Mouse (Mus musculus): ENCODE measurements around the gene Gm5148.
A peak's percentile ranks its signal among the peaks of the same experiment; 100 is the strongest.

Gm5148 gene

DNA sequence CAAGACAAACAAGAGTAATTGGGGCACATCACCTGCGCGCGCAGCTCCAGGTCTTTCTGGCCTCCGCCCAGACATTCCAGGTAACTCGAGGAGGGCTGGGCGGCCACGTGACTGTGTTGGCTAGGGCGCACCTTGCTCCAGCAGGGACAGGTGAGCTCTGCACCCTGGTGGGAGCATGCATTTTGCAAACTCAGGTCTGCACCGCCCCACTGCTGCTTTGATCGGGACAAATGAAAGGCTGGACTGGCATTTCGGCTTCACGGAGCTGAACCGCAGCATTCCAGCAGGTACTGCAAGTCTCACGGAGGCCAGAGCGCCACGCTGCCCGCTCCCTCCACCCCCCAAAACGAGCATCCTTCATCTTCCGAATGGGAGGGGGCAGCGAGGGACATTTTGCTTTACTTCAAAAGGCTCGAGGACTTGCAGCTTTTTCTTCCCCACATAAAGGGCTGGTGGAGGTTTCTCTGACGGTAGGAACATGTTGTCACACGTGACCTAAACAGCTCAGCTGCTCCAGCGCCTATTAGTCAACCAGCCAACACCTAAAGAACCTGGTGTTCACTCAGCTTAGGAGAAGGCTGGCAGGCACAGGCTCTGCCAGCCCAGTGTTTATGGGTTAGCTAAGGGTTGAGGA, at the start of gene Gm5148:
Gene Gm5148 (minus strand): TSS at position 320 of the 634 bp plus-strand sequence.
- no peak for DNase-seq (ENCODE audit: low spot score in 2 of 2)

GRCm38 (mm10) chr3:37770951-37771350, 46.7 kb upstream of the Gm5148 start:
- no peak for DNase-seq (ENCODE audit: low spot score in 2 of 2)

GRCm38 (mm10) chr3:37769268-37769756, 45.0 kb upstream of the Gm5148 start:
- no peak for DNase-seq (ENCODE audit: low spot score in 2 of 2)

DNA sequence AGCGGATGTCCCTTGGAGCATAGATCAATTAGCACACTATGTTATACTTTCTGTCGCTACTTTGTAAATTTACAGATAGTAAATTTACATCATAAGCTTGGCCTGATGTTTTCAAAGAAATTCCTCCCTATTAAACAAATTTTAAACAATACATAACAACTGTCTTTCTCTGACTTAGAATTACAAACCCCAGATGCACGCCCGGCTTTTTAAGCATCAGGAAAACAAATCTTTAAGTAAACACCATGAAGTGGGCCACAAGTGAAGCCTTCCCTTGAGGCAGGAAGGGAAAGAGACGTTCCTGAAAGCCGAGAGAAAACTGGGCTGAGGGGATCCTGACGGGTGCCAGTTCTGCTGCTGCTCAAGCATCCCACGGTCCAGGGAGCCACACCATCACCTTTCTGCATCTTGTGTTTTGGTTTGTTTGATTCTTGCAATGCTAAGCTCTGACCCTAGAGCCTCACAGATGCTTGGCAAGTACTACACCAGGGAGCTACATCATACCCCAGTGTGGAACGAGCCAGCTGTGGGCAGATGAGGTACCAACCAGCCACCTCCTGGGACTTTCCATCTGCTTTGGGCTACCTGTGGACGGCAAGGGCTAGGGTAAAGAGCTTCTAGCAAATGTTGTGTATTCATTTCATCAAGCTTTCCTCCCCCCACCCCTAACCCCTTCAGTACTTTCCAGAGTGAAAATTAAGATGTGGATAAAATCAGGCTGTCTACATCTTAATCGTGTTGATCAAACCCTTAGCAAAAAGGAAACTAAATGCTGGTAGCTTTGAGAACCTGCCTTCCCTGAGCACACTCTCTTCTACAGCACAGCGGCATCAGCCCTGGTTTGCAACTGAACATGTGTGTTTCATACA, 43.1 kb upstream of the Gm5148 start:
- no peak for DNase-seq (ENCODE audit: low spot score in 2 of 2)

GRCm38 (mm10) chr3:37766628-37767027, 42.3 kb upstream of the Gm5148 start:
- DNase-seq (ENCODE audit: low spot score in 2 of 2): no peak

DNA sequence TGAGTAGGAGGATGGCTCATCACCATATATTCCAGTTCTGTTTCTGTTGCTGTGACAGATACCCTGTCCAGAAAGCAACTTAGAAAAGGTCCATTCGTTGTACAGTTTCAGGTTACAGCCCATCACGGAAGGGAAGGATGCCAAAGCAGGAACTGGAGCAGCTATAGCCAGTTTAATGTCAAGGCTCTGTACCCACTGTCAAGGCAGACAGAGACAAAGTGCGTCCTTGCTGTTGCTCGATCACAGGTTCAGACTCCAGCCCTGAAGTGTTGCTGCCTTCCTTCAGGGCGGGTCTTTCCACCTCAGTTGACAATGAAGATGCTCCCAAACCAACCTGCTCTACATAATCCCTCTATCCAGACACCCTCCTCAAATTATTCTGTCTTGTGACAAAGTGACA, 41.7 kb upstream of the Gm5148 start:
- no peak for DNase-seq (ENCODE audit: low spot score in 2 of 2)

DNA sequence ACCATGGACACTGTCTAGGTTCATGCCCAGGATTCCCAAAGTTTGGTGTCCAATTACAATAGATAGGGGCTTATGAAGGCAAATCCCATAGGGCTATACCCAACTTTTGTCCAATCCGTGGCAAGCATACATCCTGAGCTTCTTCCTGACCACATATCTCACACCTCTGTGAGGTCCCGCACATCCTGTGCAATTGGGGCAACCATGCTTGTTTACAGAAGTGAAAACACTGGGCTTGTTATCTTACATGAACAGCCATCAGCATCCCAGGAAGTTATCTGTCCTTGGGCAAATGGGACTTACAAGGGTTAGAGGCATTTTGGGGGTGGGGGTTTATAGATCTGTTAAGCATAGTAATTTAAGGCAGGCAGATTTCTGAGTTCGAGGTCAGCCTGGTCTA, 41.0 kb upstream of the Gm5148 start:
- no peak for DNase-seq (ENCODE audit: low spot score in 2 of 2)

- DNase-seq (ENCODE audit: low spot score in 2 of 2): no peak
Measured at GRCm38 (mm10) chr3:37762303-37762702, 38.0 kb upstream of the Gm5148 start.

- no peak for DNase-seq (ENCODE audit: low spot score in 2 of 2)
Measured at GRCm38 (mm10) chr3:37761741-37762140, 37.5 kb upstream of the Gm5148 start.

DNA sequence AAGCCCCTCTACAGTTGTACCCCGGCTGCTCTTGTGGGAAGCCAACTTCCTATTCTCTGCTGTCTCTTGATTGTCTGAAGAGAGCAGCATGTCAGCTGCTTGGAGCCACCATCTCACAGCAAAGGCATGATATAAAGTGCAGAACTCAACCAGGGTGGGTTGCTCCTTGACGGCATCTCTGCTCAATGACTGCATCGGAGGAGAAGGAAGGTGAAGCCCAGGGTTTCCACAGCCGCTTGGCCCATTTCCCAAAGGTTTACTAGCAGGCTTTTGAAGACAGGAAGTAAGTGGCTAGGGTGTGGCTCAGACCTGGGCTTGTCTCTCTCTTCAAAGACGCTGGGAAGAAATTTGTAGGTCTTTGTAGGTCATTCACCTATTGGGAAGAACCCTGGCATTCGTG, 36.6 kb upstream of the Gm5148 start:
- DNase-seq (ENCODE audit: low spot score in 2 of 2): no peak

DNA sequence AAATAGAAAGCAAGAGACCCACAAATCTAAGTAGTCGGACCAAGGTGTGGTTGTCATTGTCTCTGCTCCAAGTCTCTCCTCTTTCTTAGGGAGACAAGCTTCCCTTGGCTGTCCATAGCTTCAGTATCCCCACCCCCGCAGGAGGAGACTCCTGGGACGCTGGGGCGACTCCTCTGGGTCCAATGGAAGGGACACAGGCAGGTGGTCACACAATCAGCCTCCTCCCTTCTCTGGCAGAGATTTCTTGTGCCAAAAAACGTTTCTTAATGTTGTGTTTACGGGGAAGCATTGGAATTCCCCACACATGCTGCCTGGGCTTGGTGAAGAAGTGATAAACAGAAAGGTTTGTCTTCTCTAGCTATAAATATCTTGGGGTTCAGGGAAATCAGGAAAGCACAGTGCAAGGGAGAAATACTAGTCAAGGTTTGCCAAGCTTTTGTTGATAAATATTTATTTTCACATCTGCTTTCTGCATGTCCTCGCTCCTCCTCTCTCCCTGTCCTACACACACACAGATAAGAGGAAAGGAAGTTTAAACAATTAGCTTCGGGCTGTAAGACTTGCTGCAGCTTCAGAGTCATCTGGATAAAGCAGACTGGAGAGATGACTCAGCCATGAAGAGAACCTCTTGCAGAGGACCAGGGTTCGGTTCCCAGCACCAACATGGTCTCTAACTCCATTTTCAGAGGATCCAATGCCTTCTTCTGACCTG, 34.5 kb upstream of the Gm5148 start:
- DNase-seq (ENCODE audit: low spot score in 2 of 2): no peak

DNA sequence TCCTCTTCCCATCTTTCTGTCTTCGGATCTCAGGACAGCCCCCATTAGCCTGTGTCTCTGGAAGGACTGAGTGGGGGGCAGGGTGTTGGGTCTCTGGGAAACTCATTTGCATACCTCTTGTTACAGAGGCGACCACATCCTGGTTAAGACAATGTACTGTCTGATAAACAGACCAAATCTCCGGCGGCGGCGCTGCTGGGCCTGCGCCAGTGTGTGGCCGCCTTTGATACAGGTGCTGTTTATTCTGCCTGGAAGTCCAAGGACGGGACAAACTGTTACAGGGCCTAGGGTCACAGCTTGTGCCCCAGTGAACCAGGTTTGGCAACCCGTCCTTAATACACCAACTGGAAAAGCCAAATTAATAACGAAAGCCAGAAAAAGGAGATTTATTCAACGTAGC, 33.8 kb upstream of the Gm5148 start:
- DNase-seq (ENCODE audit: low spot score in 2 of 2): peak; percentile 21 to 31

DNA sequence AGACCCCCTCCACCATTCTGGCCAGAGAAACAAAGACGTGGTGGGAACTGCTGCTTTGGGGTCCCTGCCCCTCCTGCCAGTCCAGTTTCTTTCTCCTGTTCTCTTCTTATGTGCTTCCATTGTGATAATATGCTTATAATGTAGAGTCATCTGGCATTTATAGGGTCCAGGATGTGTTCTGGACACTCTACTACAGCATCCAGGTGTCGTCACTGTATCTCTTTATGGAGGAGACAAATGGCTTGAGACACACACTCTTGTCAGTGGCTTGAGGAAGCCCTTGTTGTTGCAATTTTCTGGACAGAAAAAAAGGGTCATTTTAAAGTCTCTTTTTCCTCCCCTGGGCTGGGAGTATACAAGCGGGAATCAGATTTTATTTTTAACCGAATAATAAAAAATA, 33.3 kb upstream of the Gm5148 start:
- no peak for DNase-seq (ENCODE audit: low spot score in 2 of 2)

DNA sequence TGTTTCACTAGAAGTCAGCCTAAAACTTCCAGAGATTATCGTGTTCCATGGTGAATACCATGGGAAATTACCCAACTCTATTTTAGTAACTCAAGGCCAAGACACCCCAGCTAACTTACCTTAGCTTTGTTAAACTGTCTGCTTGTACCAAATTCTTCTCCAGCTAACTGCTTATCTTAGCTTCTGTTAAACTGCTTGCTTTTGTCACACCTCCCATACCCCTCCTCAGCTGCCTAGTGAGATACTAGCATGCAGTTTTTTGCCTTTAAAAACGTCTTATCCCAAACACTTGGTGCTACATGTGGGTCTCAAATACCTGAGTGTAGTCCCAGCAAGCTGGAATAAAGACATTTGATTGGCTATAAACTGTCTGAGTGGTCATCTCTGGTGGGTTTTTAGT, 31.7 kb upstream of the Gm5148 start:
- no peak for DNase-seq (ENCODE audit: low spot score in 2 of 2)

DNA sequence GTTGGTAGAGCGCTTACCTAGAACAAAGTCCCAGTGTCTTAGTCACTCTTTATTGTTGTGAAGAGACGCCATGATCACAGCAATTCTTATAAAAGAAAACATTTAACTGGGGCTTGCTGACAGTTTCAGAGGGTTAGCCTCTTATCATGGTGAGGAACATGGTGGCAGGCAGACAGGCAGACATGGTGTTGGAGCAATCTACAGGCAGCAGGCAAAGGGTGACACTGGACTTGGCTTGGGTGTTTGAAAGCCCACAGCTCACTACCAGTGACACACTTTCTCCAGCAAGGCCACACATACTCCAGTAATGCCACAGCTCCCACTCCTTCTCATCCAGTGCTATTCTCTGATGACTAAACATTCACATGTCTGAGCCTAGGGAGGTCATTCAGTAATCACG, 30.3 kb upstream of the Gm5148 start:
- no peak for DNase-seq (ENCODE audit: low spot score in 2 of 2)

- DNase-seq (ENCODE audit: low spot score in 2 of 2): no peak
Measured at GRCm38 (mm10) chr3:37753148-37753547, 28.9 kb upstream of the Gm5148 start.

DNA sequence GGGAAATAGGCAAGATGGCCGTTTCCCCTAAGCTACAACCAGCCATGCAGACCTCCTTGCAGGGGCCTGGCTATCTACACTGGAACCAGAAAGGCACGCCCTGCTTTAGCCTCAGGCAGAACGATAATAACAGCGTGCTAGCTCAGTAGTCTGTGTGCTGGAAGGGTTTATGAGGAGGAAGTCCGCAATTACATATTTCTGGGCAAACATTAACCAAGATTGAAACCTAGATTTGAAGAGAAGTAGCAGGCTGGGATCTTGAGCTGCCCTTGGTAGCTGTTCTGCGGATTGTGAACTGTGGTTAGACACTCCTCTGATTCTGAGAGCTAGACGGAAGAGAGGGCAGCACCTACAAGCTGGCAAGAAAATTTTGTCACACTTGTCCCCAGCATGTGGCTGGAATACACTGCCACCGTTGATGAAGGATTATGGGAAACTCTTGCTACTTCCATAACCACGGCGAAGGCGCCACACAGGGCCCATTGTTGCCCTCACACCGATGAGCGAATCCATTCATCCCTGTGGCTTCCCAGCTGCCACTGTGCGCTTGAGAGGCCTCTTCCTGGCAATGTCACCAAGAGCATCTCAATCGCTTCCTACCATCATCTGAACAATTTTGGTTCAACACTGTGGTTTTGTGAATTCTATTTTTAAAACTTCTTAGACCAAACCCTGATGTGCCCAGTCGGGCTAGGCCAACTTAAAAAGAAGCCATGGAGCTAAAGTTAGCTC, 23.9 kb upstream of the Gm5148 start:
- DNase-seq (ENCODE audit: low spot score in 2 of 2): no peak

DNA sequence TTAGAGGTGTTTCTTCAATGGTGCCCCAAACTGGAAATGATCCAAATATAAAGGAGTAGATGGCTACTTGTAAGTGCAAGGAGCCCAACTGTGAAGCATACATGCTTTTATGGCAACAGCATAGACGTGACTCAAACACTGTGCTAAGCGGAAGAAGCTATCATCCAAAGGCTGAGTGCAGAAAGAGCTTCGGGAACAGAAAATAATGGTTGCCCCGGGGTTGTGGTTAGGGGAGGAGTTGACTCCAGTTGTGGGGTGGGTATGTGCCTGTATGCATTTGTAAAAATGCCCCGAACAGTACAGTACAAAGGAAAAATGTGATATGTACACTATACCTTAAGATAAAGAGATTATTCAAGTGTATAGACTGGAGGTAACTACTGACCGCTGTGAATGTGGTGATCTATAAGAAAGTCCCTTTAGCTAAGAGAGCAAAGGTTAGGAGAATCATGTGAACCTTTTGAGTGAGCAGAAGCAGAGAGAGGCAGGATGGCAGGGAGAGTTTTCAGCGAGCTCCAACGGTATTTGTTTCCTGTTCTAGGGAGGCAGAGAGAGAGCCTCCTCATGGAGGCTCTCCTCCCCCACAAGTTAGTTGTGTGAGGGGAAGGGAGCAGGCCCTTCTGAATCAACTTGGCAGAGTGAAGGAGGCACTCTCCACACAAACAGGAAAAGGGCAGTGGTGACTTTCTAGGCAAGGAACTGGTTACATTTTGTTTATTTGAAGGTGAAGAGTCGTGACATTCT, 23.1 kb upstream of the Gm5148 start:
- no peak for DNase-seq (ENCODE audit: low spot score in 2 of 2)

- DNase-seq (ENCODE audit: low spot score in 2 of 2): no peak
Measured at GRCm38 (mm10) chr3:37744050-37744449, 19.8 kb upstream of the Gm5148 start.

DNA sequence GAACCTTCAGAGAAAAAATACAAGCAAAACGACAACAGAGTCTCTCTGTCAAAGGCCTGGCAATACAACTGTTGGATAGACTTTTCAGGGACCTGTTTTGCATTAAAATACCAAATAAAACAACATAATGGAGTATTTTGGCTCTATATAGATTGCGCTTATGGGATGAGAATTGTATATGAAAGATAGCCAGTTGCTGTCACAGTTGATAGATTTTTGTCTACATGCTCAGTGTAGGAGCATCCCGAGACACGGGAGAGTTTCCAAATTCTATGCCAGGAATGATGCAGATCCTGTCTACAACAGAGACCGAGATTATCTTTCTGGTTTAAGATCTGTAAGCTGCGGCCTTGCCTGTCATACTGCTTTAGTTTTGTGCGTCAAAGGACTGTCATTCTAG, 15.7 kb upstream of the Gm5148 start:
- no peak for DNase-seq (ENCODE audit: low spot score in 2 of 2)
